Mouse (Mus musculus): ENCODE measurements around the gene Krt87.

GRCm38 (mm10) chr15:101469093-101469492 is 30.5 kb upstream of the Krt87 start:
- no peak for TF ChIP-seq POLR2A (IDR thresholded peaks at IDR 0.05; ENCODE audit: control insufficient read depth in 1 of 2, insufficient read depth in 1 of 2, low read depth in 1 of 2, low read length in 2 of 2, poor library complexity in 1 of 2)
- TF ChIP-seq E2F4 (IDR thresholded peaks at IDR 0.05; ENCODE audit: borderline replicate concordance, low read depth, low read length): no peak
- no peak for TF ChIP-seq BHLHE40 (IDR thresholded peaks at IDR 0.05; ENCODE audit: borderline replicate concordance, low read depth, low read length)
- TF ChIP-seq NELFE (IDR thresholded peaks at IDR 0.05; ENCODE audit: low read depth, low read length): no peak
- no peak for TF ChIP-seq CTCF (IDR thresholded peaks at IDR 0.05 in 2 of 3, conservative IDR thresholded peaks at IDR 0.05 in 1 of 3; ENCODE audit: control insufficient read depth in 1 of 3, insufficient read depth in 1 of 3, low read depth in 2 of 3, low read length in 3 of 3, poor library complexity in 1 of 3, severe bottlenecking in 1 of 3)
- no peak for TF ChIP-seq GABPA (IDR thresholded peaks at IDR 0.05; ENCODE audit: low read depth, low read length)
- no peak for TF ChIP-seq POLR2AphosphoS5 (IDR thresholded peaks at IDR 0.05; ENCODE audit: borderline replicate concordance, low read depth, low read length)
- TF ChIP-seq MYB (IDR thresholded peaks at IDR 0.05; ENCODE audit: low read depth, low read length): no peak

All from MEL (cell line).